ENCODE assay signal across 8 mouse cellular contexts in genomic region chr3:95142617-95143011, GRCm38 (mm10). TPM values are rescaled to one million over a fixed set of nuclear protein-coding genes. Genes with fewer than 3 reads are reported as not detected.
DNase-seq lines count a peak whose midpoint lies in the region; ATAC-seq and TF ChIP-seq lines count a peak whose summit lies in the region.

No protein-coding gene starts in this region.

- no peaks in the 10 kb centered on the region for H3K27me3 ChIP-seq in forebrain, embryonic 14.5 days (replicated peaks; ENCODE audit: control insufficient read depth, insufficient read depth, low read length)
- H3K27me3 ChIP-seq in hindbrain, embryonic 10.5 days (ENCODE audit: insufficient read depth, poor library complexity, severe bottlenecking) = no peaks in the 10 kb centered on the region
- no peaks in the 10 kb centered on the region for H3K27me3 ChIP-seq in lung, postnatal 0 days (replicated peaks; ENCODE audit: insufficient read depth, low read length)

- ATAC-seq in cerebellum, adult (ENCODE audit: insufficient number of reproducible peaks, low FRiP score, low TSS enrichment) = peak; percentile 80
- ATAC-seq in forebrain, embryonic 14.5 days = peak; percentile 85
- ATAC-seq in lung, postnatal 0 days = peak; percentile 84

- no peaks in the 10 kb centered on the region for H3K4me1 ChIP-seq in forebrain, embryonic 14.5 days (ENCODE audit: control insufficient read depth, insufficient read depth, low read length)
- 0 out of 2 replicates have a peak, but pooled peaks cover 3% of the 10 kb centered on the region for H3K4me1 ChIP-seq in hindbrain, embryonic 10.5 days (replicated peaks)
- no peaks in the 10 kb centered on the region for H3K4me1 ChIP-seq in lung, postnatal 0 days (ENCODE audit: insufficient read depth, low read depth, low read length)

- H3K27ac ChIP-seq in forebrain, embryonic 14.5 days (ENCODE audit: low read depth, low read length) = no peak overlapping the region
- H3K27ac ChIP-seq in hindbrain, embryonic 10.5 days = no peak overlapping the region
- no peak overlapping the region for H3K27ac ChIP-seq in lung, postnatal 0 days (ENCODE audit: low read length)

- peak; percentile 80 for DNase-seq in ES-CJ7 (ENCODE audit: low read depth, low spot score)
- DNase-seq in forebrain, embryonic 14.5 days (ENCODE audit: low spot score) = peak; percentile 86
- DNase-seq in hindbrain, embryonic 10.5 days (ENCODE audit: low spot score) = peak; percentile 86
- DNase-seq in layer of hippocampus, adult 9-10 months (ENCODE audit: low spot score) = peak; percentile 68
- peak; percentile 75 for DNase-seq in lung, postnatal 0 days (ENCODE audit: low spot score)
- DNase-seq in ovary, postnatal 10 days (ENCODE audit: low spot score) = peak; percentile 78
- peak; percentile 88 for DNase-seq in thymus, postnatal 0 days (ENCODE audit: low spot score)

- no peak overlapping the region for H3K4me2 ChIP-seq in forebrain, embryonic 14.5 days (ENCODE audit: low read length)
- no peak overlapping the region for H3K4me2 ChIP-seq in lung, postnatal 0 days (replicated peaks; ENCODE audit: low read depth, low read length)

- WGBS in forebrain, embryonic 14.5 days = 9% methylated on average over 5 of the region's 5 CpGs
- WGBS in hindbrain, embryonic 10.5 days = 11% methylated on average over 5 of the region's 5 CpGs
- WGBS in lung, postnatal 0 days = 10% methylated on average over 5 of the region's 5 CpGs

- peaks cover 19% of the 10 kb centered on the region for H3K36me3 ChIP-seq in forebrain, embryonic 14.5 days (ENCODE audit: control insufficient read depth, insufficient read depth, low read length)
- H3K36me3 ChIP-seq in hindbrain, embryonic 10.5 days = peaks cover 25% of the 10 kb centered on the region
- H3K36me3 ChIP-seq in lung, postnatal 0 days (ENCODE audit: insufficient read depth, low read length) = no peaks in the 10 kb centered on the region

- no peak overlapping the region for H3K9ac ChIP-seq in forebrain, embryonic 14.5 days (ENCODE audit: low read length)
- H3K9ac ChIP-seq in lung, postnatal 0 days (replicated peaks; ENCODE audit: low read depth) = no peak overlapping the region

- no peak for TF ChIP-seq EP300 in lung, postnatal 0 days (IDR thresholded peaks at IDR 0.05)

- no peaks in the 10 kb centered on the region for H3K9me3 ChIP-seq in forebrain, embryonic 14.5 days (replicated peaks; ENCODE audit: control insufficient read depth, low read length)
- H3K9me3 ChIP-seq in hindbrain, embryonic 10.5 days = no peaks in the 10 kb centered on the region
- H3K9me3 ChIP-seq in lung, postnatal 0 days (ENCODE audit: low read length) = no peaks in the 10 kb centered on the region

- no peak overlapping the region for H3K4me3 ChIP-seq in forebrain, embryonic 14.5 days (ENCODE audit: low read depth, low read length)
- no peak overlapping the region for H3K4me3 ChIP-seq in hindbrain, embryonic 10.5 days
- no peak overlapping the region for H3K4me3 ChIP-seq in lung, postnatal 0 days (ENCODE audit: low read depth, low read length)

- TF ChIP-seq CTCF in lung, postnatal 0 days (IDR thresholded peaks at IDR 0.05) = peak; percentile 98

RNA-seq across cellular contexts. Expression of gene Tnfaip8l2, which starts 0.5 kb away (rescaled TPM):
- 2.6 and 2.9 TPM in 2 replicates for polyA plus RNA-seq in forebrain, embryonic 14.5 days (2014; fragmentation: Nextera tagmentation; extraction: Ambion mirVana)
- 2.1 and 2.9 TPM in 2 replicates for polyA plus RNA-seq in hindbrain, embryonic 10.5 days (2016; fragmentation: Nextera tagmentation; extraction: Ambion mirVana)
- polyA plus RNA-seq in lung, postnatal 0 days (2015; fragmentation: Nextera tagmentation; extraction: Ambion mirVana) = 9.0 and 9.7 TPM in 2 replicates
- polyA plus RNA-seq in thymus, postnatal 0 days (2015; fragmentation: Nextera tagmentation; extraction: Ambion mirVana) = 39.0 and 41.2 TPM in 2 replicates

RNA-seq across cellular contexts. Expression of gene Lysmd1, which starts 8.7 kb away (rescaled TPM):
- 31.4 and 31.8 TPM in 2 replicates for polyA plus RNA-seq in forebrain, embryonic 14.5 days (2014; fragmentation: Nextera tagmentation; extraction: Ambion mirVana)
- 13.4 and 17.2 TPM in 2 replicates for polyA plus RNA-seq in hindbrain, embryonic 10.5 days (2016; fragmentation: Nextera tagmentation; extraction: Ambion mirVana)
- 13.3 and 14.0 TPM in 2 replicates for polyA plus RNA-seq in lung, postnatal 0 days (2015; fragmentation: Nextera tagmentation; extraction: Ambion mirVana)
- polyA plus RNA-seq in thymus, postnatal 0 days (2015; fragmentation: Nextera tagmentation; extraction: Ambion mirVana) = 21.1 and 23.4 TPM in 2 replicates

RNA-seq across cellular contexts. Expression of gene Scnm1, which starts 8.8 kb away (rescaled TPM):
- polyA plus RNA-seq in forebrain, embryonic 14.5 days (2014; fragmentation: Nextera tagmentation; extraction: Ambion mirVana) = 99.6 and 107 TPM in 2 replicates
- polyA plus RNA-seq in hindbrain, embryonic 10.5 days (2016; fragmentation: Nextera tagmentation; extraction: Ambion mirVana) = 79.2 and 94.1 TPM in 2 replicates
- polyA plus RNA-seq in lung, postnatal 0 days (2015; fragmentation: Nextera tagmentation; extraction: Ambion mirVana) = 51.8 and 54.1 TPM in 2 replicates
- 77.4 and 81.3 TPM in 2 replicates for polyA plus RNA-seq in thymus, postnatal 0 days (2015; fragmentation: Nextera tagmentation; extraction: Ambion mirVana)

RNA-seq across cellular contexts. Expression of gene Sema6c, which starts 17.6 kb away (rescaled TPM):
- polyA plus RNA-seq in forebrain, embryonic 14.5 days (2014; fragmentation: Nextera tagmentation; extraction: Ambion mirVana) = 22.8 and 25.2 TPM in 2 replicates
- 9.9 and 24.3 TPM in 2 replicates for polyA plus RNA-seq in hindbrain, embryonic 10.5 days (2016; fragmentation: Nextera tagmentation; extraction: Ambion mirVana)
- 1.3 and 1.8 TPM in 2 replicates for polyA plus RNA-seq in lung, postnatal 0 days (2015; fragmentation: Nextera tagmentation; extraction: Ambion mirVana)
- 1.1 and 1.4 TPM in 2 replicates for polyA plus RNA-seq in thymus, postnatal 0 days (2015; fragmentation: Nextera tagmentation; extraction: Ambion mirVana)

RNA-seq across cellular contexts. Expression of gene Tmod4, which starts 18.3 kb away (rescaled TPM):
- 0.55 and 0.83 TPM in 2 replicates for polyA plus RNA-seq in forebrain, embryonic 14.5 days (2014; fragmentation: Nextera tagmentation; extraction: Ambion mirVana)
- 0.95 and 1.3 TPM in 2 replicates for polyA plus RNA-seq in hindbrain, embryonic 10.5 days (2016; fragmentation: Nextera tagmentation; extraction: Ambion mirVana)
- 2.0 and 2.9 TPM in 2 replicates for polyA plus RNA-seq in lung, postnatal 0 days (2015; fragmentation: Nextera tagmentation; extraction: Ambion mirVana)
- 1.6 and 1.8 TPM in 2 replicates for polyA plus RNA-seq in thymus, postnatal 0 days (2015; fragmentation: Nextera tagmentation; extraction: Ambion mirVana)
